Mouse (Mus musculus) erythroblast, embryonic 14.5 days (primary cell): Measurements from ENCODE around the gene Btbd35f29. TPM values are rescaled to one million over a fixed set of nuclear protein-coding genes. Genes with fewer than 3 reads are reported as not detected.
"Not testable (repeated sequence)": the region's sequence is repeated elsewhere in the genome, so short reads cannot be mapped to it uniquely, and the experiment has no call there.

Experiments used
- H3K27me3 ChIP-seq: 2 replicates; pipeline ENCODE4 v1.6.1; 2012; ENCODE audit warnings: inconsistent platforms; ENCODE audit not compliant: control insufficient read depth
- H3K36me3 ChIP-seq: 2 replicates; pipeline ENCODE4 v1.6.1; 2012; ENCODE audit warnings: mild to moderate bottlenecking, inconsistent platforms; ENCODE audit not compliant: control insufficient read depth
- H3K4me1 ChIP-seq: 2 replicates; pipeline ENCODE4 v1.6.1; 2012; ENCODE audit warnings: inconsistent platforms; ENCODE audit not compliant: control insufficient read depth
- H3K4me3 ChIP-seq: replicated peaks from 2 replicates; pipeline ENCODE3; 2012; ENCODE audit warnings: moderate library complexity, mild to moderate bottlenecking, inconsistent platforms
- H3K9me3 ChIP-seq: 2 replicates; pipeline ENCODE4 v1.6.1; 2012; ENCODE audit warnings: low read length, inconsistent platforms, mixed read lengths; ENCODE audit not compliant: control insufficient read depth
- polyA plus RNA-seq: library from polyadenylated mRNA; stranded (reverse); fragments of >175 nt; gene quantifications from 2 replicates; pipeline ENCODE4 v1.2.3, GENCODE M21; 2012

The Btbd35f29 gene
- not detected in 2 replicates for polyA plus RNA-seq

- not testable (repeated sequence) for H3K27me3 ChIP-seq, H3K4me3 ChIP-seq, H3K36me3 ChIP-seq, H3K9me3 ChIP-seq, H3K4me1 ChIP-seq
Observed at GRCm38 (mm10) chrX:31117374-31117773, at the start of gene Btbd35f29. Btbd35f29 (plus strand) TSS chrX:31117674.

- H3K4me3 ChIP-seq, H3K4me1 ChIP-seq, H3K36me3 ChIP-seq, H3K27me3 ChIP-seq: not testable (repeated sequence)
- peaks cover 24% of the 10 kb centered on the region for H3K9me3 ChIP-seq
Observed at GRCm38 (mm10) chrX:31141416-31141815, 23.9 kb downstream of the Btbd35f29 start.

GRCm38 (mm10) chrX:31145144-31145543 lies 27.7 kb downstream of the Btbd35f29 start:
- H3K9me3 ChIP-seq, result peaks cover 23% of the 10 kb centered on the region
- not testable (repeated sequence) for H3K27me3 ChIP-seq, H3K36me3 ChIP-seq, H3K4me3 ChIP-seq, H3K4me1 ChIP-seq

GRCm38 (mm10) chrX:31145835-31146234 lies 28.4 kb downstream of the Btbd35f29 start:
- H3K4me3 ChIP-seq, H3K4me1 ChIP-seq, H3K36me3 ChIP-seq, H3K27me3 ChIP-seq: not testable (repeated sequence)
- peaks cover 25% of the 10 kb centered on the region for H3K9me3 ChIP-seq

- not testable (repeated sequence) for H3K36me3 ChIP-seq, H3K4me1 ChIP-seq, H3K27me3 ChIP-seq, H3K4me3 ChIP-seq
- peaks cover 30% of the 10 kb centered on the region for H3K9me3 ChIP-seq
Observed at GRCm38 (mm10) chrX:31158534-31159085, 41.1 kb downstream of the Btbd35f29 start.

- peaks cover 33% of the 10 kb centered on the region for H3K9me3 ChIP-seq
- not testable (repeated sequence) for H3K4me1 ChIP-seq, H3K27me3 ChIP-seq, H3K4me3 ChIP-seq, H3K36me3 ChIP-seq
Observed at GRCm38 (mm10) chrX:31159450-31160322, 42.2 kb downstream of the Btbd35f29 start.

GRCm38 (mm10) chrX:31160554-31160953 lies 43.1 kb downstream of the Btbd35f29 start:
- H3K4me1 ChIP-seq, H3K27me3 ChIP-seq, H3K4me3 ChIP-seq, H3K36me3 ChIP-seq: not testable (repeated sequence)
- peaks cover 37% of the 10 kb centered on the region for H3K9me3 ChIP-seq

GRCm38 (mm10) chrX:31162638-31163037 lies 45.2 kb downstream of the Btbd35f29 start:
- peaks cover 35% of the 10 kb centered on the region for H3K9me3 ChIP-seq
- H3K27me3 ChIP-seq, H3K4me3 ChIP-seq, H3K36me3 ChIP-seq, H3K4me1 ChIP-seq: not testable (repeated sequence)

GRCm38 (mm10) chrX:31165193-31165592 lies 47.7 kb downstream of the Btbd35f29 start:
- not testable (repeated sequence) for H3K36me3 ChIP-seq, H3K4me1 ChIP-seq, H3K4me3 ChIP-seq, H3K27me3 ChIP-seq
- peaks cover 26% of the 10 kb centered on the region for H3K9me3 ChIP-seq

Other genes with a start within 250 kb of the Btbd35f29 start
- not detected in 2 replicates for gene Spin2f, start 136.2 kb downstream of the Btbd35f29 start, polyA plus RNA-seq
- gene Btbd35f26, start 218.8 kb downstream of the Btbd35f29 start, polyA plus RNA-seq, result not detected in 2 replicates